Mouse (Mus musculus): ENCODE results near the gene Cntfr.

Cntfr gene

DNA sequence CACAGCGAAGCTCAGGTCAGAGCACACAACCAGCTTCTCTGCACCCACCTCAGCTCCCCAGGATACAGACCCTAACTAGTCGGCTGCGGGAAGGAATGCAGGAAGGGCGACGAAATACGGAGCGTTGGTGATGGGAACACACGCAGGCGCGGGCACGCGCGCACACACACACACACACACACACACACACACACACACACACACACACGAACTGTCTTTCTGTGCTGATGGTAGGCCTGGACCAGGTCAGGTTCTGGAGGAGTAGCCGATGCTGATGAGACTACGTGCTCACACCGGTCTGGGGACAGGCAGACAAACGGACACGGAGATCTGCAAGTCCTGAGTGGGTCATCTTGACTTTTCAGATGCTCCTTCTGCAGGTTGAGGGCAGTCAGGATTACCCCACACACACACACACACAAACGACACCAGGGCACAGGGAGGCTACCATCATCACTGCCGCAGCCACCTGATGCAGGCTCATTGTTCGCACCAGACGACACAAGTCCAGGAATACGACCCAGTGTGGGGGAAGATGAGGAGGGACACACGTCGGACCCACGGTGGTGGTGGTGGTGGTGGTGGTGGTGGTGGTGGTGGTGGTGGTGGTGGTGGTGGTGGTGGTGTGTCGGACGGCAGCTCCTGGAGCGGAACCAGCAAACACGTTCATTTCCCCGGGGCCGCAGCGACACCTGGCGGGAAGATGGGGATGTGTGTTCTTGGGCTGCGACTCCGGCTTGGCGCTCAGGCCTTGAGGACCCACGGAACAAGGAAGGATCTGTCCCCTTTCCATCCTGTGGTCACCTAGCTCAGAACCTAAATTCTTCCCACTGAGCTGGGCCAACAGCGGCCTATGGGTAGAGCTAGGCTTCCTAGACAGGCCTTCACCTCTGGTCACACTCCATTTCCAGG lies at the start of gene Cntfr:
Gene Cntfr (minus strand): TSS at position 160 of the 912 bp plus-strand sequence.
- DNase-seq: peak; percentile 85 to 94

GRCm38 (mm10) chr4:41745021-41745420 lies 48.1 kb upstream of the Cntfr start:
- DNase-seq: no peak

GRCm38 (mm10) chr4:41744131-41744530 lies 47.2 kb upstream of the Cntfr start:
- no peak for DNase-seq

DNA sequence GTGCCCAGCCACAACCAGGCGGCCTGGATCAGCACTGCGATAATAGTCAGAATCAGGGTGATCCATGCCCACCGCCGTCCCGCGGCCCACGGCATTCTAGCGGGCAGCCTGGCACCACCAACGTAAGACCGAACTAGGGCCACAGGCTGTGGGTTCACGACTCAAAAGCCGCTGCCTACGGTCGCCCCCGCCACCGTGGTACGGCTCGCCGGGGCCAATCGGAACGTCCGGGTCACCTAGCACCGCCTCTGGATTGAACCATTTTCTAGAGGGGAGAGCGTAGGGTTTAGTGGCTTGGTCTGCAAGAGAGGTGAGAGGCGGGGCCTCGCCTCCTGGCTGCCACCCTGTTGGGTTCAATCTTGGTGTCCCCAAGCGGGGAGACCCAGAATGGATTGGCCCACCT lies 44.3 kb upstream of the Cntfr start:
- peak; percentile 94 to 96 for DNase-seq

DNA sequence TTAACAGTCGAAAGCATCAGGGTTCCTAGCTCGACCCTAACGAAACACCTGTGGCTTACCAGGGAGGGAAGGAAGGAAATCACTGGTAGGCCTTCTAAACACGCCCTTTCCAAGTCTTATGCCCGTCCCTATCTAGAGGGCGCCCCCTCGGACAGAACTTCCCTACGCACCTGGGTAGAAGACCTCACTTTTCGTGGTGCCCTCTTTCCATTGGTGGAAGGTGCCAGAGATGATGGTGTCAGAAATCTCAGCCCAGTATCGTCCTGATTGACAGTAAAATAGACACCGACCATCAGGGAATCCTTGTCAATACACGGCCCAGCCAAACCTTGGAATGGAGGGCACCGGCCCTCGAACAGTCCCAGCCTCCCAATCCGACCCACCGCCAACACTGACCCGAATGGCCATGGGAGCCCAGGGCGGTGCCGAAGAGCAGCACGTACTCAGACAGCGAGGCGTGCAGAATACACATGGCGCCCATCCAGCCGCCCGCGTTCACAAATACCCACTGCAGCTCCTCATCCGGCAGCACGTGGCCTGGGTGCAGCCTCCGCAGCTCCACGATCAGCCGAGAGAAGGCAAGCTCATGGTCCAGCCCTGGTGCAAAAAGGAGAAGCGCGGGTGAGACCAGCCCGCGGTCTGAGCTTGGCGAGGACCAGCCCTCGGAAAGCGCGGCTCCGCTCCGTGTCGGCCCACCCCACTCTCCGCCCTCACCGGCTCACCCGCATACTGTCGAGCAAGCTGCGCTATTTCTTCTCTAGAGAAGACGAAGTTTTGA lies 43.7 kb upstream of the Cntfr start:
- no peak for DNase-seq

GRCm38 (mm10) chr4:41739260-41739659 lies 42.4 kb upstream of the Cntfr start:
- DNase-seq: no peak

GRCm38 (mm10) chr4:41738256-41738603 lies 41.3 kb upstream of the Cntfr start:
- no peak for DNase-seq

- peak; percentile 73 to 75 for DNase-seq
Measured at GRCm38 (mm10) chr4:41737602-41738255, 40.8 kb upstream of the Cntfr start.

DNA sequence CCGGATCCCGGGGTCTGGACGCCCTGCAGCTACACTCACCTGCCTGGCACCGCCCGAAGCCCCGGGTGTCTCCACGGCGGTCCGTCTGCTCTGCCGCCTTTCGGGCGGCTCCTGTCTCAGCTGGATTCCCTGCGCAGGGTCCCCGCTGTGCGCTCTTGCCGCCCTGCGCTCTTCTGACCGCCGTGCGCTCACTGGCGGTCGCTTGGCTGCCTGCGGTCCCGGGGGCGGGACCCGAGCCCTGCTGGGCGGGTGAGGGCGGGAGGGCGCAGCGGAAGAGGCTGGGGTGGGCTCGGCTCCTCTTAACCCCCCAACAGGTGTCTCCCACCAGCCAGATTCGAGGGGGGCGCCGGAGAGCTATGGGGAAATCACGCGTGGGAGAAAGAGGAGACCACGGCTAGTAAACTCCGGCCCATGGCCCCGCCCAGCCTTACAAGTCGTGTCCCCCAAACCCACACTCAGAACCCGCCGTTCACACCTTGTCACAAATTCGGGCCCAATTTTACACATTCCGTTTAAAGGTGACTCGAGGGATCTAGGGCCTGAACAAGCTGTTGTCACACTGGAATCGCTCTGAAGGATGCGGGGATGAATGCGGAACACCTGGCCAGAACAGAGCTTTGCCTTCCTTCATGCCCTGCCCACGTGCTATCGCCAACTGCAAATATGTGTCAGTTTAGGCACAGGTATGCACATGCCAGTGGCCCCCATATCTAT lies 34.3 kb upstream of the Cntfr start, which contains the start of gene Arid3c:
Gene Arid3c (minus strand): TSS at position 91 of the 714 bp plus-strand sequence.
- DNase-seq: no peak

DNA sequence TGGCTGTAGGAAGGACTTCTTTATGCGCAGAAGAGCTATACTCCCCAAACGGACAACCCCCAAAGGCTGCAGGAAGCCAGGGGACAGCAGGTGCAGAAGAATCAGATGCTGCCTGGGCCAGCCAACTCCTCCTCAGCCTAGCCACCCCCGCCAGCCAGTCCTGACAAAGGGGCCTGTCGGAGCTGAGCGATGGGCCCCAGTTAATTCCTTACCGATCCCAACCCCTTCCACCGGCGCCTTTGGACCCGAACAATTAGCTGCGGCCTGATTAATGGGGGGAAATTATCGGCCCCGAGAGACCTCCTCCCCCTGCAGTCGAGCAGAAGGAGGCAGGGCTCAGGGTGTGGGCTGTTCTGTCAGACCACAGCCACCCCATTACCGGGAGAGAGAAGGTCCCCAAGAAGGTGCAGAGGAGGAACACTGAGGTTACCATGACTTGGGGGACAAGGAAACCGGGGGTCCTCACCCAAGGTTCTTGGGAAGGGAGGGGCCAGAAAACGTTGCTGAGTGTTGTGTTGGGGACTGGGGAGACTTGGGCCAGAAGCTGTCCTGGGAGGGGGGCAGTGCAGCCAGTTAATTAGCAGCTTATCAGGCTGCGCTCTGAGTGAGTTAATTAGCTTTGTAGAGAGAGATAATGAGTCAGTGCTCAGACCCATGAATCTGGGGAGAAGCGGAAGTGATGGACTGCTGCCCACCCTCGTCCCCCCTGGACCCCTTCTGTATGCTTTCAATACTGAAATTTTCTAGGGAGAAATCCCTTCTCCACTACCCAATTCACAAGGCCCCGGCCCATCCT lies 30.1 kb upstream of the Cntfr start:
- no peak for DNase-seq

DNA sequence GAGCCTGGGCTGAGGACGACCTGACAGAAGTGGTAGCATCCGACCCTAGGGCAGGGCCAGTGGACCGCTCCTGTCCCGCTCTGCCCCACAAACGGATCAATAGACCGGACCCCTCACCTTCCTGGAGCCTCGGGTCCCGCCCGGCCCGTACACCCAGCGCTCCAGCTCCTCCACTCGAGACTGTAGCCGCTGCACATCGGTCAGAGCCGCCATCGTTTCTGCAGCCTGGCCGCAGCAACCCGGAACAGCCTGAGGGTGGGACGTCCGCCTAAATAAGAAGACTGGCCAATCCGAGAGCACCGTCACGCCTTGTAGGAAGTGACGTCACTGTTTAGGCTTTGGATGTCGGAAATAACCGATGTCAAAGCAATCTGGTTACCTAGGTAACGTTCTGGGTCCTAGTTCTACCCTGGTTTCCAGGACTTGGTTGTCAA lies 26.0 kb upstream of the Cntfr start, which contains the start of gene Dctn3:
Gene Dctn3 (minus strand): TSS at position 253 of the 434 bp plus-strand sequence.
- peak; percentile 86 to 94 for DNase-seq

GRCm38 (mm10) chr4:41716834-41717233 lies 19.9 kb upstream of the Cntfr start:
- no peak for DNase-seq

GRCm38 (mm10) chr4:41715596-41715995 lies 18.7 kb upstream of the Cntfr start:
- DNase-seq: peak; percentile 61 to 64

- DNase-seq: no peak
Measured at GRCm38 (mm10) chr4:41715082-41715481, 18.2 kb upstream of the Cntfr start.

DNA sequence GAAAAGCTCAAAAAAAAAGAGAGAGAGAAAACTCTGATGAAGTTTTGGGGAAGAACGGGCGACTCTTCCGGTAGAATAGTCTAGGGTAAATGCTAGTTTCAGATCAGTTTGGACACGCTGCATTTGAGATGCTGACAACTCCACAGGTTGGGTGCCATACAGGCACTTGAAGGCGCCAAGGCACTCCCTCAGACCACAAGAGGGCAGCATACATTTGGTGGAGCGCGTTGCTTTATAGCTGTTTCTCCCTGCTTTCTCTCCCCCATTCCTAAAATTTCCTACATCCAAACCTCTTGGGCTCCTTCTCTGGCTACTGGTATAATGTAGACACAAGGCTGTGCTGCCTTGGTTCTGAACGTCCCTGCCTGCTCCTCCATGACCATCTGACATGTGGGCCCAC lies 17.4 kb upstream of the Cntfr start:
- peak; percentile 79 to 86 for DNase-seq

GRCm38 (mm10) chr4:41713197-41714067 lies 16.5 kb upstream of the Cntfr start, which contains the start of gene Rpp25l:
TSS of gene Rpp25l (minus strand) at chr4:41713534.
- peak; percentile 80 to 92 for DNase-seq

GRCm38 (mm10) chr4:41712421-41713196 lies 15.7 kb upstream of the Cntfr start:
- DNase-seq: no peak

- DNase-seq: peak; percentile 57 to 68
Measured at GRCm38 (mm10) chr4:41711705-41712375, 15.0 kb upstream of the Cntfr start.

DNA sequence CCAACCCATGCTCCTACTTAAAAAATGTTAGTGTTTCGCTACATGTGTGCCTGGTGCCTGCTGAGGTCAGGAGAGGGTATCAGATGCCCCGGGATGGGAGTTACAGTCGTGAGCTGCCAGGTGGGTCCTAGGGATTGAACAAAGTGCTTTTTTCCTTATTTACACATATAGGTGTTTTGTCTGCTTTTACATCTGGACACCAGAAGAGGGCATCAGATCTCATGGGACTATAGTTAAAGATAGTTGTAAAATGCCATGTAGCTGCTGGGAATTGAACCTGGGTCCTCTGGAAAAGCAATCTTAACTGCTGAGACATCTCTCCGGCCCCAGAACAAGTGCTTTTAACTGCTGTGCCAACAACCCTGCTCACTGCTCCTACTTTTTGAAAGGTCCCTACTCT lies 13.3 kb upstream of the Cntfr start:
- DNase-seq: no peak

Data from cerebellum, adult 18-20 months (tissue).